Mouse (Mus musculus) retina, adult 2 months (tissue): ENCODE measurements at regions not wholly inside any gene's neighbourhood (a gene's known extent, or its start where the extent isn't known, plus 50 kb on each side); places are given as distances from the start of the nearest gene placed in this dataset.
A peak's percentile ranks its signal among the peaks of the same experiment; 100 is the strongest.

ENCODE experiments used
- DNase-seq: peaks from one replicate; pipeline ENCODE4 v3.0.0-alpha.2; 2012; ENCODE audit warnings: low read depth, low spot score

DNA sequence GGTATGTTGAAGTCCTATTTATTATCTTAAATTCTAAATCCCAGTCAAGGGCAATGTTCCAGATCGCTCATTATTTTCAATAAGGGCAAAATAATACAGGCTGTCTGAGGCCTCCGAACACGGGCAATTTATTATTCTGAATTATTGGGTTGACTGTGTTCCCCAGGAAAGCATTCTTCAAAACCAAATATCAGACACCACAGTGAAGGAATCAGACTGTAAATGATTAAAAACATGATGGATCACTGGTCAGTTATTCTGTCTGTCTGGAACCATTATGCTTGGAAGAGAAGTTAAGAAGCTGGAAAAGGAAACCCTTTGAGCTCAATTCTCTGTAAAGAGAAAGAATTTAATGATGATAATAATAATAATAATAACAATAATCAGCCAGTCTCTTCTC lies 417.4 kb upstream of the Dcn start:
- DNase-seq, result no peak

DNA sequence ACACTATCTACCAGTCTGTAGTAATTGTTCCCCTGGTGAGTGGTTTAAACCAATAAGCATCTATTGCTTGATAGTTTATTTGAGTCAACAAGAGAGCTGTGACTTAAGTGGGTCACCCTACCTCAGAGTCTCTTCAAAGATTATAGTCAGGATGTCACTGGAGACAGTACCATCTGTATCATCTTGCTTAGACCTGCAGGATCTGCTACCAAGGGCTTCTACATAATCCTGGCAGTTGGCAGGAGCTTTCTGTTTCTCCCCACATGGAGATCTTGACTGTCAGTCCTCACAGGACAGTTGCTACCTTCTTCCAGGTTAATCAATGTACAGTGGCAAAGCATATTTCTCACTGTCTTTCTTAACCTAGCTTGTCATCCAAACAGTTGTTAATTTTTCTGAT lies 414.9 kb upstream of the Dcn start:
- no peak for DNase-seq

DNA sequence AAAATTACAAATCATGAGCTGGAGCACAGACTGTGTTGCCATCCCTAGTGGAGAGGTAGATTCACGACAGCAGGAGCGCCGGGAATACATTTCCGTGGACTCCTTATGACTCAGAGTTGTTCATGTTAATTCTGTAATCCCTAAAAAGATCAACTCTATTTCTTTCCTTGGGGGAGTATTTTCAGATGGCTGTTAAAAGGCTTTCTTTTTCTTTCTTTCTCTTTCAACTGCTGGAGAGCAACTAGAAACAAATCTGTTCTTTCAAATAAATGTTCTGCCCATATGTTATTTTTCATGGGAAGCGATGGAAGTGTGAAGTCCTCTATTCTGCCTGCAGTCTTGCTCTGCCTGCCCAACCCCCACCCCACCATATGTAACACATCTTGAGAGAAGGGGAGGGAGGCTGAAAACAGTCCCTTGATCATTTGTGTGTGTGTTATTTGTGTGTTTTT lies 401.4 kb upstream of the Dcn start:
- no peak for DNase-seq

GRCm38 (mm10) chr10:97079575-97079974 lies 399.8 kb upstream of the Dcn start:
- no peak for DNase-seq

- DNase-seq, result no peak
Measured at GRCm38 (mm10) chr10:97087286-97087685, 392.1 kb upstream of the Dcn start.

GRCm38 (mm10) chr10:97090254-97090653 lies 389.2 kb upstream of the Dcn start:
- DNase-seq, result no peak

- DNase-seq, result no peak
Measured at GRCm38 (mm10) chr10:97093886-97094285, 385.5 kb upstream of the Dcn start.

DNA sequence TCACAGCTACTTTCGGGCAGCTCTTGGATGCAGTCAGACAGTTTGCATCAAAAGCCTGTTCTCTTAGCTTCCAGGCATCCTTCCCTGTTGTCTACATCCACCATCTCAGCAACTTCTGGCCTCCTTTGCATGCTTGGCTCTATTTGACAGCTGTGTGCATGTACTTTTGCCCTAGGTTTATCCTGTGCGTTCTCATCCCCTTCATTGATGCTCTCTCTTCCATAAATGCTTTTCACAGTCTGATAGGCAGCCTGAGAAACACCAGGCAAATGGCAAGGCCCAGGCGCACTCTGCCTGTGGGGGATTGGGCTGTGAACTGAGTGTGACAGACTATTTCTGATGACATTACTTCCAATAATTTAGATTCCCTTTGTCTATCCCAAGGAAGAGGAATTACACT lies 364.9 kb upstream of the Dcn start:
- DNase-seq, result peak; percentile 16

DNA sequence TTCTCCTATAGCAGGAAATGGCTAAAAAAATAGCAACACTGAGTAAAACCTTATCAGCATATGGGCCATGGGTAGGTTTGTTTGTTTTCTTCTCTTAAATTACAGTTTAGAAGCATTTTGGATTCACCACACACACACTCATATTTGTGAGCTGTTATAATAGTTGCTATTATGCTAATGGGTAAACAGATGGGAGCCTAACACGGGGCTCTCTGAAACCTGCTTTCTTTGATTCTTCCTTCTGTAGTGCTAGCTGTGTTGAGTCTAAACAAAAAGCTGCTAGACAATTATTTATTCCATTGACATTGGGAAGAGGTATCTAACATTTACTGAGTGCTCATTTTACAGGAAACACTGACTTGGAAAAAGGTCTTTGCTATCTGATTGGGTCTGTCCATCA lies 356.7 kb upstream of the Dcn start:
- DNase-seq, result no peak

- no peak for DNase-seq
Measured at GRCm38 (mm10) chr10:97141561-97141960, 337.8 kb upstream of the Dcn start.

- DNase-seq, result no peak
Measured at GRCm38 (mm10) chr10:97158561-97159395, 320.6 kb upstream of the Dcn start.

DNA sequence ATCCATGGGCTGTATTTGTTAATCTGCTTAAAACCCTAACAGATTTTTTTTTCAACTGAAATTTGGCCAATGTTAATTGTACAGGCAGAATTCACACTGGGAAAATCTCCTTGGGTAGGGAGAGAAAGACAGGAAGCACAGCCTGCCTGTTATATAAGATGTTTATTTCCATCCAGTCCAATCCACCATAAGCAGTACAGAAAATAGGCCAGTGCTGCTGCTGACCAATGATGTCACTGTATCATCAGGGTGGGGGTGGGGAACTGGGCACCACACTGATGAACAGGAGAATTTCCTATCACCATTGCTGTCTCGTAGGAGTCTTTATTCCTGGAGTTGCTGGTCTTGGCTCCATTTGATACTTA lies 320.0 kb upstream of the Dcn start:
- peak; percentile 54 for DNase-seq

- peak; percentile 63 for DNase-seq
Measured at GRCm38 (mm10) chr10:97159831-97160575, 319.4 kb upstream of the Dcn start.

DNA sequence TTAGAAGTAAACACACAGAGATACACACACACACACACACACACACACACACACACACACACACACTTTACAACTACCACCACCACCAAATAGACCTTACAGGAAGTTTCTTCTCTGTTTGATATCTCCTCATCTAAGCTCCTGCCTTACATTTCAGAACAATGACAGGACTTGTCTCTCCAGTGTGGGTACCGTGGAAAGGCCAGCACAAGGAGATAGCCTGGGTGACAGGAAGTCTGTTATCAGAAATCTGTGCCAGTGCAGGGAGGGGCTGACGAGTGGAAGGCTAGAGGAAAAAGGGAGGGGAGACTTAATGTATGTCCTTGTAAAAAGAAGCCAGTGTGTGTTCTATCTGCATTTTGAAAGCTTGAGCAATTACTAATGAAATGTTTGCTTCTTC lies 318.5 kb upstream of the Dcn start:
- no peak for DNase-seq

GRCm38 (mm10) chr10:97178468-97178867 lies 300.9 kb upstream of the Dcn start:
- no peak for DNase-seq

- no peak for DNase-seq
Measured at GRCm38 (mm10) chr10:97189696-97190095, 289.7 kb upstream of the Dcn start.

DNA sequence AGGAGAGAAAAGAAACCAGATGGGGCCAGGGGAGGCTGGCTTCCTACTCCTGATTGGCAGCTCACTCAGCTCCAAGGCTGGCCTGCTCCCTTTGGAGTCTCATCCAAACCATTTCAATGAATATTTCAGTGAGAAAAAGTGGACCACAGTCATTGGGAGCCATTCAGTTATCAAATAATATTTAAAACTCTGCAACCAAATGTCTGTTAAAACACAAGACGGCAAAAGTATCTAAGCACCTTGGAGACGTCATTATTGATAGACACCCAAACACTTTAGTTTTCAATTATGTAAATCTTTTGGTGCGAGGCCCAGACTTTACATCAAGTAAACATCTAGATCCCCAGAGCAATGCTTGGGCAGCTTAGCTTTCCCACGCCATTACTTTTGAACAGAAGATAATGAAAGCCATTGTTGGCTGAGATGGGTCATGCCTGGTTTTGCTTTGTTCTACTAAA lies 268.1 kb upstream of the Dcn start:
- no peak for DNase-seq

DNA sequence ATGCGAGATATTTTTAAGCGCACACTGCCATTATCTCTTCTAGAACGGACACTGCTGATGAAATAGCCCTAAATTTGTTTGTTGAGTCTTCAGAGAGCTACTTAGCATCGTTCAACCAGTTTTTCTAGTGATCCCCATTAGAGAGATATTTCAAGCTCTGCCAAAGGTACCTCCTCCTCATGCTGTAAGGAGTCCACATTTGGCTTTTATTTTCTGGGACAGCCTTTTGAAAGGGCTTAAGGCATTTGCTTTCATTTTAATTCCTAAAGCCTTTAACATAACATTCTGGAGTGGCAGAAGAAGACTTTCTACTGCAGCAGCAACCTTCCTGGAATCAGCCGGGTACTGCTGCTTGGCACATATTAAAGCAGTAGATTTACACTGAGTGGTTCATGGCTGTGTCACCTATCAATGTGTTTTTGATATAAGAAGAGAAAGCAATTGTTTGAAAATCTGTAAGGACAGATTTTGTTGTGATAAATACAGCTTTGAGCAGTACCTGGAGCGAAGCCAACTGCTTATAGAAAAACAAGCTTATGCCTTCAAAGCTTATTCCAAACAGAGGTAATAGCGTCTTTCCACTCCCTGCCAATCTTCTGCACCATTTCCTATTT lies 267.5 kb upstream of the Dcn start:
- DNase-seq, result no peak

DNA sequence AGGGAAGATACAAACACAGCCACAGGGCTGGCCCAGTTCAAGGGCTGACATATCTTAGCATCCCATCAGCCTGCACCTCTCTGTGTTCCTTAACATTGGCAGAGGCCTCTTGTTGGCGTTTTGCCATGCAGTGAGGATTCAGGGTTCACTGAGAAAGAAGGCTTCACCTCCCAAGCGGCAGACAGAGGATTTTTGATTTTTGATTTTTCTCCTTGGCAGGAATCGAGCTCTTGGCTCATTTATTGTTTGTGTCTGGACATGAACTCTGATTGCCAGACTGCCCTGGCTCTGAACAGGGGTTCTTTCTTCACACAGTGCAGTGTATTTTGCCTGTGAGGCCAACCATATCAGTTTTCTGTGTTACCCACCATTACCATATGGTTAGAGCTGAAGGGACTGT lies 259.9 kb upstream of the Dcn start:
- no peak for DNase-seq

- no peak for DNase-seq
Measured at GRCm38 (mm10) chr10:97220431-97220830, 259.0 kb upstream of the Dcn start.

- no peak for DNase-seq
Measured at GRCm38 (mm10) chr10:97235631-97236030, 243.8 kb upstream of the Dcn start.

- no peak for DNase-seq
Measured at GRCm38 (mm10) chr10:97241476-97241875, 237.9 kb upstream of the Dcn start.

DNA sequence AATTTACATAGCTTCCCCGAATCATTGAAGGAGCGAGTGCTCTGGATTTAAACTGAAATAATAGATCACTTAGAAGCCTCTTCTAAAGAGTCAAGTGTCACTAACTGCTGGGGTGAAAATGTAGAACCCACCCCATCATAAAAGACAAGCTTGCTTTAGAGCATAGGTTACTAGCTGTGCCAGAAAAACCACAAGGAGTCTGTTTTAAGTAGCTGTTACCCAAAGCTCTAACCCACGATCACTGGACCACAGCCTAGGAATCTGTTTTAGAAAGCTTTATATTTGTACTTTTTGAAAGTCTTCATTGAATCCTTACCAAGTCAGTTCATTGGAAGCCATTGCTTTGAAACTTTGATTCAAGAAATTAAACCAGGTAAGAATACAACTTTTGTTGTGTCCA lies 233.7 kb upstream of the Dcn start:
- DNase-seq, result no peak
